Mouse (Mus musculus): ENCODE measurements around the gene Kcnj15.

DNA sequence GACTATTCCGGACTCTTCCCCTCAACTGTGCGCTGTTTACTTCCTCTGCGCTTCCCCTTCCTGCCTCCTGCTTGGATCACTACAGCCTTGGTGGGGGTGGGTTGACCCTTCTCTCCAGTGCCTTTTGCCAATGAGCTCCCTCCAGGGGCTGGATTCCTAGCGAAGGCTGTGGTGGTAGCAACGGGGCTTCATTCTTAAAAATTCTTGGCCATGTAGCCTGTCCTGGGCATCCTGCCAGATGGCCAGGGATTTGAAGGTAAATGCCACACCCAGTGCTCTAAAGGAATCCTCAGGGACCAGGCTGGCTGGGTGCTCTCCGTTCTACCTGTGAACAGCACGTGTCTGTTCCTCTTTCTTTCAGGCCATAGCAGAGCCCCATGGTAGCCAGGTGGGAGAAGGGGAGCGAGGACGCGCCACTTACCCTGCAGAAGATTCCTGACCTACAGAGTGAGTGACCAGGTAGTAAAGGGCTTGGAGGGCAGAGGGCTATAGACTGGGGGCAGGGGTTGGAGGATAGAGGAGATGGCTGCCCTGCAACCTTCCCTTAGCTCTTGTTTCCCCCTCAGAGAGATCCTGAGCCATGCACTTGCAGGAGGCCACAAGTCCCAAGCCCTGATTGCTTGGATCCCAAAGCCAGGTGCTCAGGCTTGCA is 34.2 kb downstream of the Kcnj15 start:
- TF ChIP-seq POLR2A (IDR thresholded peaks at IDR 0.05; ENCODE audit: borderline replicate concordance, insufficient read depth, low read length) (no peak), CTCF (IDR thresholded peaks at IDR 0.05; ENCODE audit: borderline replicate concordance, insufficient read depth, low read depth, low read length) (no peak)

Data from cerebellum, adult 2 months (tissue).